Mouse (Mus musculus) cerebellum, postnatal 14 days (tissue): Measurements from ENCODE around the gene Rtn4.
A peak's percentile ranks its signal among the peaks of the same experiment; 100 is the strongest.
"Not testable (repeated sequence)": the region's sequence is repeated elsewhere in the genome, so short reads cannot be mapped to it uniquely, and the experiment has no call there.

Experiments used
- DNase-seq, 2 experiments: peaks; one replicate each; pipeline ENCODE4 v3.0.0; 2021; ENCODE audit warnings: mixed read lengths in 2 of 2

Gene Rtn4

GRCm38 (mm10) chr11:29692683-29693272 is at the start of gene Rtn4:
TSS of gene Rtn4 (plus strand) at chr11:29692947.
- DNase-seq, result peak; percentile 98 to 99

- no peak for DNase-seq
Observed at GRCm38 (mm10) chr11:29644421-29644820, 48.3 kb upstream of the Rtn4 start.

- no peak for DNase-seq
Observed at GRCm38 (mm10) chr11:29645411-29646066, 47.2 kb upstream of the Rtn4 start.

GRCm38 (mm10) chr11:29647568-29648319 is 45.0 kb upstream of the Rtn4 start:
- no peak for DNase-seq

- not testable (repeated sequence) for DNase-seq
Observed at GRCm38 (mm10) chr11:29655381-29655780, 37.4 kb upstream of the Rtn4 start.

GRCm38 (mm10) chr11:29660740-29661139 is 32.0 kb upstream of the Rtn4 start:
- no peak for DNase-seq

GRCm38 (mm10) chr11:29667634-29668033 is 25.1 kb upstream of the Rtn4 start:
- DNase-seq, result no peak

- no peak for DNase-seq
Observed at GRCm38 (mm10) chr11:29669706-29670105, 23.0 kb upstream of the Rtn4 start.

GRCm38 (mm10) chr11:29673359-29673758 is 19.4 kb upstream of the Rtn4 start:
- no peak for DNase-seq

GRCm38 (mm10) chr11:29676718-29677117 is 16.0 kb upstream of the Rtn4 start:
- DNase-seq, result peak in 1 of 2 experiments; percentile 36

GRCm38 (mm10) chr11:29679942-29680341 is 12.8 kb upstream of the Rtn4 start:
- DNase-seq, result no peak

- no peak for DNase-seq
Observed at GRCm38 (mm10) chr11:29680771-29681170, 12.0 kb upstream of the Rtn4 start.

- no peak for DNase-seq
Observed at GRCm38 (mm10) chr11:29684272-29684671, 8.5 kb upstream of the Rtn4 start.

- DNase-seq, result no peak
Observed at GRCm38 (mm10) chr11:29686176-29686575, 6.6 kb upstream of the Rtn4 start.

GRCm38 (mm10) chr11:29691556-29691955 is 1.2 kb upstream of the Rtn4 start:
- DNase-seq, result no peak

- DNase-seq, result peak in 1 of 2 experiments; percentile 23
Observed at GRCm38 (mm10) chr11:29692111-29692682, 550 bp upstream of the Rtn4 start.

- peak; percentile 85 to 88 for DNase-seq
Observed at GRCm38 (mm10) chr11:29693576-29694410, 1.0 kb downstream of the Rtn4 start.

- no peak for DNase-seq
Observed at GRCm38 (mm10) chr11:29694754-29695153, 2.0 kb downstream of the Rtn4 start.

- DNase-seq, result peak; percentile 15 to 29
Observed at GRCm38 (mm10) chr11:29702721-29703120, 10.0 kb downstream of the Rtn4 start.

- DNase-seq, result no peak
Observed at GRCm38 (mm10) chr11:29705263-29705662, 12.5 kb downstream of the Rtn4 start.

GRCm38 (mm10) chr11:29706845-29707244 is 14.1 kb downstream of the Rtn4 start:
- DNase-seq, result no peak

- DNase-seq, result no peak
Observed at GRCm38 (mm10) chr11:29709512-29709911, 16.8 kb downstream of the Rtn4 start.

- no peak for DNase-seq
Observed at GRCm38 (mm10) chr11:29714114-29714513, 21.4 kb downstream of the Rtn4 start.
